Mouse (Mus musculus): ENCODE data around the gene Prepl.

Gene Prepl

GRCm38 (mm10) chr17:85023247-85024167 lies 66.5 kb downstream of the Prepl start:
- peak; percentile 91 for DNase-seq (ENCODE audit: low spot score)

GRCm38 (mm10) chr17:85020343-85020742 lies 69.7 kb downstream of the Prepl start:
- DNase-seq (ENCODE audit: low spot score) = no peak

DNA sequence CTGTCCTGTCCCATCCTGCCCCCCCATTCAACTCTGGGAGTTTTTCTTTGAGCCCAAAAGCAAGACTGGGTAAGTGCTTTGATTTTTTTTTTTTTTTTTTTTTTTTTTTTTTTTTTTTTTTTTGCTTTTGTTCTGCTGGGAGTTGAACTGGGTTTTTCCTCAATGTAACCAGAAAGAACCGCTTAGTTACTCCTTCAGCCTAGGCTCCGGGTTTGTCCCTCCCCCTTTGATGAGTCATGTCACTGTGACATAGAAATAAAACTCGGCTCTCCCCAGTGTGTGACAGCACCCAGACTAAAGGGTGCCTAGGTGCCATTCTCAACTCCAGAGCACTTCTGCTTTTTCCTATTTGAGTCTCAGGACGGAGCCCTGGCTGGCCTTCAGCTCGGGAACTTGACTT lies 71.2 kb downstream of the Prepl start:
- DNase-seq (ENCODE audit: low spot score) = no peak

- no peak for DNase-seq (ENCODE audit: low spot score)
Measured at GRCm38 (mm10) chr17:85018344-85018743, 71.7 kb downstream of the Prepl start.

DNA sequence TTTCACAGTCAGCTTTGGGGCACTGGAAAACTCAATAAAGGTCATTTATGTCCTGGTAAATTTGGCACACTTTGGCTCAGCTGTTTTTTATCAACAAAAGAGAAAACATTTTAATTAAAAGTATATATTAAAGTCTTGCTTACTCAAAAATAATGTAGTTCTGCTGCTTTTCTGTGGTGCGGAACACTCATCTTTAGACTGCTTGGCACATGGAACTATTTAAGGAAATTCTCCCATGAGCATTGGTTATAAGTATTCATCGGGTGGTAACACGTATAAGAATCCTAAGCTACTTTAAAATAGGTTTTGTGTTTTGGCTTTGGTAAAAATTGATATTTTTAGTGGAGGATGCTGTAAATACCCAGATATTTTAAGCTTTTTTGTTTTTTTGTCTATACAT lies 75.4 kb downstream of the Prepl start:
- DNase-seq (ENCODE audit: low spot score) = no peak

- DNase-seq (ENCODE audit: low spot score) = no peak
Measured at GRCm38 (mm10) chr17:85013485-85013884, 76.6 kb downstream of the Prepl start.

Data from retina, embryonic 14.5 days (tissue).